Mouse (Mus musculus) liver, embryonic 12.5 days (tissue): ENCODE data around the gene Pmpca. TPM values are rescaled to one million over a fixed set of nuclear protein-coding genes. Genes with fewer than 3 reads are reported as not detected.
"Not testable (repeated sequence)": the region's sequence is repeated elsewhere in the genome, so short reads cannot be mapped to it uniquely, and the experiment has no call there.

Source experiments
- ATAC-seq: fragments of 200-750 bp; cut with Nextera tagmentation; 2 replicates; pipeline ENCODE4 v1.8.0; 2017; ENCODE audit warnings: moderate number of reproducible peaks, mild to moderate bottlenecking, moderate library complexity
- H3K27ac ChIP-seq: fragments of 300-500 bp; sonication (generic); 2 replicates; pipeline ENCODE4 v1.5.1; 2016; ENCODE audit warnings: mild to moderate bottlenecking
- H3K27me3 ChIP-seq: fragments of 300-500 bp; sonication (generic); replicated peaks from 2 replicates; pipeline ENCODE4 v1.6.1; 2016; ENCODE audit warnings: mild to moderate bottlenecking, moderate library complexity
- H3K36me3 ChIP-seq: fragments of 300-500 bp; sonication (generic); 2 replicates; pipeline ENCODE4 v1.6.1; 2016; ENCODE audit warnings: mild to moderate bottlenecking, moderate library complexity
- H3K4me1 ChIP-seq: fragments of 300-500 bp; sonication (generic); 2 replicates; pipeline ENCODE4 v1.6.1; 2016
- H3K4me2 ChIP-seq: fragments of 300-500 bp; sonication (generic); 2 replicates; pipeline ENCODE4 v1.6.1; 2016; ENCODE audit warnings: mild to moderate bottlenecking, moderate library complexity
- H3K4me3 ChIP-seq: fragments of 300-500 bp; sonication (generic); 2 replicates; pipeline ENCODE4 v1.5.1; 2016; ENCODE audit warnings: mild to moderate bottlenecking, moderate library complexity
- H3K9ac ChIP-seq: fragments of 300-500 bp; sonication (generic); 2 replicates; pipeline ENCODE4 v1.6.1; 2016; ENCODE audit warnings: mild to moderate bottlenecking, moderate library complexity
- H3K9me3 ChIP-seq: fragments of 300-500 bp; sonication (generic); replicated peaks from 2 replicates; pipeline ENCODE4 v1.6.1; 2016; ENCODE audit warnings: mild to moderate bottlenecking, moderate library complexity
- WGBS: fragments of 180-500 bp; shearing (Covaris S2); methylation state at CpG from one replicate; pipeline ENCODE4 v1.1.7; 2016; ENCODE audit not compliant: insufficient replicate concordance; 5-methylcytosine and 5-hydroxymethylcytosine counted together
- polyA plus RNA-seq: library from polyadenylated mRNA; unstranded; fragments of >200 nt; fragmentation: Nextera tagmentation; extraction: Ambion mirVana; gene quantifications from 2 replicates; pipeline ENCODE4 v1.2.1, GENCODE M21; 2016

Pmpca gene
- polyA plus RNA-seq, 1 experiment from 2014 or later = 110 TPM

GRCm38 (mm10) chr2:26380871-26381270 is 8.3 kb upstream of the Pmpca start:
- Histone ChIP-seq H3K27ac (peak overlapping the region; percentile 77; the same call in 1 of the 2 replicates), H3K36me3 (peaks cover 74% of the 10 kb centered on the region), H3K9ac (peak overlapping the region; percentile 86), H3K4me3 (peak overlapping the region; percentile 91), H3K4me1 (peaks cover 20% of the 10 kb centered on the region), H3K4me2 (peak overlapping the region; percentile 95)
- H3K9me3 ChIP-seq, ATAC-seq, H3K27me3 ChIP-seq: not testable (repeated sequence)
- 27% methylated on average over 5 of the region's 6 CpGs for WGBS

GRCm38 (mm10) chr2:26387713-26388112 is 1.4 kb upstream of the Pmpca start:
- 82% methylated on average over 3 of the region's 3 CpGs for WGBS
- Histone ChIP-seq H3K27me3 (no peaks in the 10 kb centered on the region), H3K9me3 (no peaks in the 10 kb centered on the region), H3K4me3 (peak overlapping the region; percentile 92), H3K4me2 (peak overlapping the region; percentile 86), H3K4me1 (peaks cover 29% of the 10 kb centered on the region), H3K9ac (peak overlapping the region; percentile 86), H3K27ac (no peak overlapping the region), H3K36me3 (peaks cover 75% of the 10 kb centered on the region)
- ATAC-seq = no peak

GRCm38 (mm10) chr2:26388682-26389153 is 421 bp upstream of the Pmpca start:
- under 1% methylated on average over 44 of the region's 45 CpGs for WGBS
- Histone ChIP-seq H3K9ac (peak overlapping the region; percentile 86), H3K27ac (peak overlapping the region; percentile 83), H3K4me2 (peak overlapping the region; percentile 86), H3K9me3 (no peaks in the 10 kb centered on the region), H3K27me3 (no peaks in the 10 kb centered on the region), H3K4me1 (peaks cover 29% of the 10 kb centered on the region), H3K4me3 (peak overlapping the region; percentile 92), H3K36me3 (peaks cover 75% of the 10 kb centered on the region)
- ATAC-seq = peak; percentile 70

GRCm38 (mm10) chr2:26390954-26391353 is 1.8 kb downstream of the Pmpca start:
- Histone ChIP-seq H3K27me3 (no peaks in the 10 kb centered on the region), H3K9ac (no peak overlapping the region), H3K9me3 (no peaks in the 10 kb centered on the region), H3K4me2 (peak overlapping the region; percentile 86), H3K36me3 (peaks cover 75% of the 10 kb centered on the region), H3K4me1 (peaks cover 29% of the 10 kb centered on the region), H3K4me3 (no peak overlapping the region), H3K27ac (0 out of 2 replicates have a peak overlapping the region, but pooled peaks have one; percentile 11)
- WGBS = 61% methylated on average over 3 of the region's 3 CpGs
- no peak for ATAC-seq

- peaks cover 29% of the 10 kb centered on the region for H3K4me1 ChIP-seq
- peaks cover 75% of the 10 kb centered on the region for H3K36me3 ChIP-seq
- no peak overlapping the region for H3K9ac ChIP-seq
- no peaks in the 10 kb centered on the region for H3K27me3 ChIP-seq
- no peak for ATAC-seq
- H3K4me2 ChIP-seq = no peak overlapping the region
- 81% methylated on average over 6 of the region's 6 CpGs for WGBS
- no peaks in the 10 kb centered on the region for H3K9me3 ChIP-seq
- no peak overlapping the region for H3K27ac ChIP-seq
- H3K4me3 ChIP-seq = no peak overlapping the region
These were observed 2.5 kb downstream of the Pmpca start for GRCm38 (mm10) chr2:26391617-26392016.

- Histone ChIP-seq H3K4me1 (peaks cover 24% of the 10 kb centered on the region), H3K27me3 (no peaks in the 10 kb centered on the region), H3K4me3 (no peak overlapping the region), H3K4me2 (no peak overlapping the region), H3K27ac (no peak overlapping the region), H3K36me3 (peaks cover 95% of the 10 kb centered on the region), H3K9me3 (no peaks in the 10 kb centered on the region), H3K9ac (no peak overlapping the region)
- 82% methylated on average over 8 of the region's 8 CpGs for WGBS
- ATAC-seq = no peak
These were observed 9.8 kb downstream of the Pmpca start for GRCm38 (mm10) chr2:26398978-26399377.

GRCm38 (mm10) chr2:26399647-26400046 is 10.5 kb downstream of the Pmpca start:
- Histone ChIP-seq H3K9ac (no peak overlapping the region), H3K4me1 (peaks cover 26% of the 10 kb centered on the region), H3K4me3 (no peak overlapping the region), H3K27me3 (no peaks in the 10 kb centered on the region), H3K9me3 (no peaks in the 10 kb centered on the region), H3K27ac (no peak overlapping the region; the same call in 1 of the 2 replicates), H3K36me3 (peaks cover 90% of the 10 kb centered on the region), H3K4me2 (no peak overlapping the region)
- ATAC-seq = peak; percentile 55
- 72% methylated on average over 5 of the region's 5 CpGs for WGBS

- WGBS = 79% methylated on average over 5 of the region's 5 CpGs
- Histone ChIP-seq H3K36me3 (peaks cover 88% of the 10 kb centered on the region), H3K9ac (no peak overlapping the region), H3K9me3 (no peaks in the 10 kb centered on the region), H3K27ac (peak overlapping the region; percentile 49), H3K27me3 (no peaks in the 10 kb centered on the region), H3K4me3 (no peak overlapping the region), H3K4me1 (peaks cover 32% of the 10 kb centered on the region), H3K4me2 (no peak overlapping the region)
- ATAC-seq = no peak
These were observed 11.2 kb downstream of the Pmpca start for GRCm38 (mm10) chr2:26400296-26400695.

- peak; percentile 75 for ATAC-seq
- Histone ChIP-seq H3K27me3 (no peaks in the 10 kb centered on the region), H3K4me1 (peaks cover 39% of the 10 kb centered on the region), H3K27ac (peak overlapping the region; percentile 49; the same call in 1 of the 2 replicates), H3K9me3 (no peaks in the 10 kb centered on the region), H3K9ac (no peak overlapping the region), H3K36me3 (peaks cover 84% of the 10 kb centered on the region), H3K4me2 (peak overlapping the region; percentile 27; the same call in 1 of the 2 replicates), H3K4me3 (no peak overlapping the region)
- WGBS = 65% methylated on average over 4 of the region's 4 CpGs
These were observed 11.9 kb downstream of the Pmpca start for GRCm38 (mm10) chr2:26401023-26401422.

- 70% methylated on average over 1 of the region's 1 CpGs for WGBS
- Histone ChIP-seq H3K9ac (no peak overlapping the region), H3K4me2 (no peak overlapping the region), H3K4me1 (peaks cover 51% of the 10 kb centered on the region), H3K36me3 (peaks cover 78% of the 10 kb centered on the region), H3K4me3 (no peak overlapping the region), H3K27me3 (no peaks in the 10 kb centered on the region), H3K27ac (no peak overlapping the region), H3K9me3 (no peaks in the 10 kb centered on the region)
- no peak for ATAC-seq
These were observed 13.1 kb downstream of the Pmpca start for GRCm38 (mm10) chr2:26402265-26402664.

GRCm38 (mm10) chr2:26403306-26403705 is 14.2 kb downstream of the Pmpca start:
- Histone ChIP-seq H3K36me3 (peaks cover 68% of the 10 kb centered on the region), H3K27ac (no peak overlapping the region), H3K27me3 (no peaks in the 10 kb centered on the region), H3K4me3 (no peak overlapping the region), H3K4me1 (peaks cover 61% of the 10 kb centered on the region), H3K9ac (no peak overlapping the region), H3K4me2 (no peak overlapping the region), H3K9me3 (no peaks in the 10 kb centered on the region)
- 77% methylated on average over 8 of the region's 8 CpGs for WGBS
- ATAC-seq = no peak

- 1% methylated on average over 52 of the region's 57 CpGs for WGBS
- H3K36me3 ChIP-seq = peaks cover 57% of the 10 kb centered on the region
- H3K27me3 ChIP-seq = no peaks in the 10 kb centered on the region
- peak; percentile 95 for ATAC-seq
- peak within 1 kb of the TSS; percentile 84 for H3K4me3 ChIP-seq
- peaks cover 52% of the 10 kb centered on the region for H3K4me1 ChIP-seq
- H3K9me3 ChIP-seq = no peaks in the 10 kb centered on the region
- peak within 1 kb of the TSS; percentile 88 for H3K9ac ChIP-seq
- H3K4me2 ChIP-seq = peak within 1 kb of the TSS; percentile 81
- H3K27ac ChIP-seq = peak within 1 kb of the TSS; percentile 81
These were observed 19.6 kb downstream of the Pmpca start, which contains the start of gene Inpp5e for GRCm38 (mm10) chr2:26408515-26409356. Inpp5e (minus strand) TSS chr2:26409203.
